Mouse (Mus musculus) forebrain, embryonic 13.5 days (tissue): ENCODE measurements at regions not wholly inside any gene's neighbourhood (a gene's known extent, or its start where the extent isn't known, plus 50 kb on each side); places are given as distances from the start of the nearest gene placed in this dataset.

Experiments
- ATAC-seq: fragments of 200-750 bp; cut with Nextera tagmentation; 2 replicates; pipeline ENCODE4 v1.8.0; 2017
- H3K27ac ChIP-seq: fragments of 300-500 bp; sonication (generic); 2 replicates; pipeline ENCODE4 v1.5.1; 2015; ENCODE audit warnings: inconsistent platforms, mild to moderate bottlenecking, moderate library complexity
- H3K27me3 ChIP-seq: fragments of 300-500 bp; sonication (generic); 2 replicates; pipeline ENCODE4 v1.6.1; 2015; ENCODE audit warnings: mild to moderate bottlenecking, inconsistent platforms
- H3K36me3 ChIP-seq: fragments of 300-500 bp; sonication (generic); 2 replicates; pipeline ENCODE4 v1.6.1; 2015; ENCODE audit warnings: mild to moderate bottlenecking, inconsistent platforms; ENCODE audit not compliant: poor library complexity, severe bottlenecking
- H3K4me1 ChIP-seq: fragments of 300-500 bp; sonication (generic); 2 replicates; pipeline ENCODE4 v1.6.1; 2015; ENCODE audit warnings: inconsistent platforms
- H3K4me2 ChIP-seq: fragments of 300-500 bp; sonication (generic); 2 replicates; pipeline ENCODE4 v1.6.1; 2015; ENCODE audit warnings: inconsistent platforms, mild to moderate bottlenecking, moderate library complexity
- H3K4me3 ChIP-seq: fragments of 300-500 bp; sonication (generic); 2 replicates; pipeline ENCODE4 v1.5.1; 2015; ENCODE audit warnings: mild to moderate bottlenecking, inconsistent platforms
- H3K9ac ChIP-seq: fragments of 300-500 bp; sonication (generic); 2 replicates; pipeline ENCODE4 v1.6.1; 2015; ENCODE audit warnings: mild to moderate bottlenecking, inconsistent platforms
- H3K9me3 ChIP-seq: fragments of 300-500 bp; sonication (generic); replicated peaks from 2 replicates; pipeline ENCODE4 v1.6.1; 2016; ENCODE audit warnings: inconsistent platforms
- WGBS: fragments of 180-500 bp; shearing (Covaris S2); methylation state at CpG from one replicate; pipeline ENCODE4 v1.1.7; 2015; 5-methylcytosine and 5-hydroxymethylcytosine counted together

GRCm38 (mm10) chr9:115604968-115605682 is 294.9 kb upstream of the Stt3b start:
- Histone ChIP-seq H3K4me2 (no peak overlapping the region), H3K27ac (peak overlapping the region; percentile 41; the same call in 1 of the 2 replicates), H3K4me3 (no peak overlapping the region), H3K9ac (no peak overlapping the region), H3K27me3 (no peaks in the 10 kb centered on the region), H3K9me3 (0 out of 2 replicates have a peak, but pooled peaks cover 2% of the 10 kb centered on the region), H3K36me3 (no peaks in the 10 kb centered on the region), H3K4me1 (peaks cover 15% of the 10 kb centered on the region)
- 66% methylated on average over 14 of the region's 14 CpGs for WGBS
- peak; percentile 59 for ATAC-seq

GRCm38 (mm10) chr9:115607961-115608360 is 297.7 kb upstream of the Stt3b start:
- Histone ChIP-seq H3K9me3 (0 out of 2 replicates have a peak, but pooled peaks cover 4% of the 10 kb centered on the region), H3K4me3 (no peak overlapping the region), H3K27me3 (no peaks in the 10 kb centered on the region), H3K27ac (no peak overlapping the region), H3K4me2 (no peak overlapping the region), H3K9ac (no peak overlapping the region), H3K4me1 (peaks cover 15% of the 10 kb centered on the region), H3K36me3 (no peaks in the 10 kb centered on the region)
- 84% methylated on average over 2 of the region's 2 CpGs for WGBS
- ATAC-seq = no peak

GRCm38 (mm10) chr9:115608377-115608776 is 298.2 kb upstream of the Stt3b start:
- Histone ChIP-seq H3K4me3 (no peak overlapping the region), H3K27ac (no peak overlapping the region), H3K4me1 (peaks cover 15% of the 10 kb centered on the region), H3K9me3 (0 out of 2 replicates have a peak, but pooled peaks cover 4% of the 10 kb centered on the region), H3K4me2 (no peak overlapping the region), H3K36me3 (no peaks in the 10 kb centered on the region), H3K27me3 (no peaks in the 10 kb centered on the region), H3K9ac (no peak overlapping the region)
- 89% methylated on average over 5 of the region's 5 CpGs for WGBS
- no peak for ATAC-seq

GRCm38 (mm10) chr9:115609904-115610303 is 299.4 kb upstream of the Gadl1 start:
- Histone ChIP-seq H3K27me3 (no peaks in the 10 kb centered on the region), H3K9ac (no peak overlapping the region), H3K27ac (no peak overlapping the region), H3K4me2 (no peak overlapping the region), H3K9me3 (0 out of 2 replicates have a peak, but pooled peaks cover 4% of the 10 kb centered on the region), H3K4me1 (peaks cover 7% of the 10 kb centered on the region), H3K4me3 (no peak overlapping the region), H3K36me3 (no peaks in the 10 kb centered on the region)
- ATAC-seq = no peak
- 96% methylated on average over 5 of the region's 5 CpGs for WGBS

- no peak overlapping the region for H3K9ac ChIP-seq
- H3K36me3 ChIP-seq = no peaks in the 10 kb centered on the region
- H3K27me3 ChIP-seq = no peaks in the 10 kb centered on the region
- 84% methylated on average over 5 of the region's 5 CpGs for WGBS
- no peak overlapping the region for H3K4me3 ChIP-seq
- no peak overlapping the region for H3K4me2 ChIP-seq
- 0 out of 2 replicates have a peak, but pooled peaks cover 4% of the 10 kb centered on the region for H3K9me3 ChIP-seq
- no peak overlapping the region for H3K27ac ChIP-seq
- no peak for ATAC-seq
- H3K4me1 ChIP-seq = no peaks in the 10 kb centered on the region
Measured at GRCm38 (mm10) chr9:115611713-115612112, 297.5 kb upstream of the Gadl1 start.

GRCm38 (mm10) chr9:115612908-115613307 is 296.3 kb upstream of the Gadl1 start:
- Histone ChIP-seq H3K27ac (no peak overlapping the region), H3K9me3 (0 out of 2 replicates have a peak, but pooled peaks cover 4% of the 10 kb centered on the region), H3K27me3 (no peaks in the 10 kb centered on the region), H3K4me3 (no peak overlapping the region), H3K4me2 (no peak overlapping the region), H3K9ac (no peak overlapping the region), H3K36me3 (no peaks in the 10 kb centered on the region), H3K4me1 (no peaks in the 10 kb centered on the region)
- no peak for ATAC-seq
- 58% methylated on average over 6 of the region's 6 CpGs for WGBS

- WGBS = 69% methylated on average over 2 of the region's 2 CpGs
- Histone ChIP-seq H3K4me2 (no peak overlapping the region), H3K4me1 (no peaks in the 10 kb centered on the region), H3K9ac (no peak overlapping the region), H3K36me3 (no peaks in the 10 kb centered on the region), H3K27me3 (no peaks in the 10 kb centered on the region), H3K4me3 (no peak overlapping the region), H3K27ac (no peak overlapping the region), H3K9me3 (0 out of 2 replicates have a peak, but pooled peaks cover 4% of the 10 kb centered on the region)
- peak; percentile 58; the same call in 1 of the 2 replicates for ATAC-seq
Measured at GRCm38 (mm10) chr9:115614007-115614406, 295.2 kb upstream of the Gadl1 start.

- 86% methylated on average over 6 of the region's 6 CpGs for WGBS
- H3K4me3 ChIP-seq = no peak overlapping the region
- no peaks in the 10 kb centered on the region for H3K4me1 ChIP-seq
- no peak overlapping the region for H3K4me2 ChIP-seq
- no peak for ATAC-seq
- no peaks in the 10 kb centered on the region for H3K36me3 ChIP-seq
- H3K9me3 ChIP-seq = no peaks in the 10 kb centered on the region
- H3K27ac ChIP-seq = no peak overlapping the region
- no peak overlapping the region for H3K9ac ChIP-seq
- H3K27me3 ChIP-seq = no peaks in the 10 kb centered on the region
Measured at GRCm38 (mm10) chr9:115617909-115618308, 291.3 kb upstream of the Gadl1 start.

GRCm38 (mm10) chr9:115623948-115624347 is 285.3 kb upstream of the Gadl1 start:
- Histone ChIP-seq H3K4me1 (no peaks in the 10 kb centered on the region), H3K36me3 (no peaks in the 10 kb centered on the region), H3K9me3 (no peaks in the 10 kb centered on the region), H3K27ac (no peak overlapping the region), H3K4me2 (no peak overlapping the region), H3K9ac (no peak overlapping the region), H3K4me3 (no peak overlapping the region), H3K27me3 (no peaks in the 10 kb centered on the region)
- WGBS = 71% methylated on average over 5 of the region's 5 CpGs
- no peak for ATAC-seq

GRCm38 (mm10) chr9:115624721-115625496 is 284.3 kb upstream of the Gadl1 start:
- H3K4me2 ChIP-seq = no peak overlapping the region
- no peak overlapping the region for H3K27ac ChIP-seq
- no peaks in the 10 kb centered on the region for H3K36me3 ChIP-seq
- no peak overlapping the region for H3K4me3 ChIP-seq
- ATAC-seq = no peak
- no peaks in the 10 kb centered on the region for H3K4me1 ChIP-seq
- H3K27me3 ChIP-seq = no peaks in the 10 kb centered on the region
- WGBS = 84% methylated on average over 15 of the region's 15 CpGs
- no peaks in the 10 kb centered on the region for H3K9me3 ChIP-seq
- H3K9ac ChIP-seq = no peak overlapping the region

- Histone ChIP-seq H3K27ac (no peak overlapping the region), H3K9ac (no peak overlapping the region), H3K36me3 (no peaks in the 10 kb centered on the region), H3K9me3 (no peaks in the 10 kb centered on the region), H3K4me1 (no peaks in the 10 kb centered on the region), H3K4me2 (no peak overlapping the region), H3K4me3 (no peak overlapping the region), H3K27me3 (no peaks in the 10 kb centered on the region)
- no peak for ATAC-seq
- WGBS = 85% methylated on average over 3 of the region's 3 CpGs
Measured at GRCm38 (mm10) chr9:115627551-115627950, 281.7 kb upstream of the Gadl1 start.

- 0 out of 2 replicates have a peak, but pooled peaks cover 4% of the 10 kb centered on the region for H3K9me3 ChIP-seq
- no peak overlapping the region for H3K27ac ChIP-seq
- H3K9ac ChIP-seq = no peak overlapping the region
- H3K4me3 ChIP-seq = no peak overlapping the region
- no peak overlapping the region for H3K4me2 ChIP-seq
- H3K4me1 ChIP-seq = no peaks in the 10 kb centered on the region
- no peaks in the 10 kb centered on the region for H3K27me3 ChIP-seq
- H3K36me3 ChIP-seq = no peaks in the 10 kb centered on the region
- ATAC-seq = no peak
- 84% methylated on average over 6 of the region's 6 CpGs for WGBS
Measured at GRCm38 (mm10) chr9:115637114-115637513, 272.1 kb upstream of the Gadl1 start.
